Mouse (Mus musculus) CH12.LX (cell line): Measurements from ENCODE around the gene Nomo1. TPM values are rescaled to one million over a fixed set of nuclear protein-coding genes. Genes with fewer than 3 reads are reported as not detected.

Experiments used
- DNase-seq: peaks from one replicate; pipeline ENCODE4 v3.0.0-alpha.2; 2013; ENCODE audit errors: extremely low read depth
- H3K27ac ChIP-seq: 2 replicates; pipeline ENCODE4 v1.5.1; 2012; ENCODE audit warnings: low read depth, mild to moderate bottlenecking, control low read depth, moderate library complexity; ENCODE audit not compliant: insufficient read depth
- H3K27me3 ChIP-seq: replicated peaks from 2 replicates; pipeline ENCODE3; 2012; ENCODE audit warnings: inconsistent platforms
- H3K36me3 ChIP-seq, 2 experiments: replicated peaks in 1 of 2; 2 replicates each; pipeline versions ENCODE3 to v1.6.1; 2012; ENCODE audit warnings: inconsistent platforms in 1 of 2, low read length in 1 of 2, mild to moderate bottlenecking in 1 of 2, mixed read lengths in 1 of 2, moderate library complexity in 1 of 2; ENCODE audit not compliant: control insufficient read depth in 1 of 2, insufficient read depth in 1 of 2
- H3K4me1 ChIP-seq, 2 experiments: 2 replicates each; pipeline ENCODE4 v1.6.1; 2012; ENCODE audit warnings: inconsistent platforms in 1 of 2, moderate library complexity in 1 of 2; ENCODE audit not compliant: insufficient read depth in 2 of 2, control insufficient read depth in 1 of 2
- H3K4me2 ChIP-seq: 2 replicates; pipeline ENCODE4 v1.6.1; 2012; ENCODE audit warnings: low read depth, mild to moderate bottlenecking, control low read depth; ENCODE audit not compliant: poor library complexity, insufficient read depth, severe bottlenecking
- H3K4me3 ChIP-seq, 3 experiments: fragments of 150-350 bp in 1 of 3; sonication (generic) in 1 of 3; replicated peaks in 1 of 3; 2 replicates each; pipeline versions ENCODE3 to v1.5.1; 2011 to 2012; ENCODE audit warnings: low read depth in 2 of 3, low read length in 2 of 3, mild to moderate bottlenecking in 2 of 3, moderate library complexity in 2 of 3, control low read depth in 1 of 3, improper control_type of control experiment in 1 of 3, inconsistent platforms in 1 of 3, mixed read lengths in 1 of 3; ENCODE audit not compliant: poor library complexity in 1 of 3
- H3K79me2 ChIP-seq: replicated peaks from 2 replicates; pipeline ENCODE4 v1.6.1; 2012; ENCODE audit warnings: mild to moderate bottlenecking, moderate library complexity; ENCODE audit not compliant: control insufficient read depth, poor library complexity, insufficient read depth, severe bottlenecking; ENCODE audit errors: extremely low read depth
- H3K9ac ChIP-seq: 2 replicates; pipeline ENCODE4 v1.6.1; 2012; ENCODE audit warnings: low read depth, mild to moderate bottlenecking, control low read depth, moderate library complexity; ENCODE audit not compliant: insufficient read depth
- H3K9me3 ChIP-seq: replicated peaks from 2 replicates; pipeline ENCODE3; 2012; ENCODE audit warnings: low read length, inconsistent platforms, mixed read lengths
- E2F4 ChIP-seq: IDR thresholded peaks from 2 replicates; pipeline ENCODE4 v1.6.1; 2011; ENCODE audit warnings: low read depth, low read length, improper control_type of control experiment; ENCODE audit not compliant: insufficient replicate concordance
- EP300 ChIP-seq: IDR thresholded peaks from 2 replicates; pipeline ENCODE4 v1.6.1; 2011; ENCODE audit warnings: low read length, improper control_type of control experiment
- GABPA ChIP-seq: IDR thresholded peaks from 2 replicates; pipeline ENCODE4 v1.6.1; 2012; ENCODE audit warnings: low read depth, low read length, improper control_type of control experiment, inconsistent platforms; ENCODE audit not compliant: insufficient replicate concordance
- HCFC1 ChIP-seq: IDR thresholded peaks from 2 replicates; pipeline ENCODE4 v1.6.1; 2012; ENCODE audit warnings: low read depth, mild to moderate bottlenecking, inconsistent platforms, low read length, improper control_type of control experiment
- IRF4 ChIP-seq: IDR thresholded peaks from 2 replicates; pipeline ENCODE4 v1.6.1; 2014; ENCODE audit warnings: low read depth, mild to moderate bottlenecking, inconsistent platforms, low read length, improper control_type of control experiment
- JUN ChIP-seq: IDR thresholded peaks from 2 replicates; pipeline ENCODE4 v1.6.1; 2011; ENCODE audit warnings: low read depth, mild to moderate bottlenecking, low read length, improper control_type of control experiment, moderate library complexity; ENCODE audit not compliant: insufficient read depth
- MAX ChIP-seq: IDR thresholded peaks from 2 replicates; pipeline ENCODE4 v1.6.1; 2011; ENCODE audit warnings: low read length, improper control_type of control experiment
- MAZ ChIP-seq: IDR thresholded peaks from 2 replicates; pipeline ENCODE4 v1.6.1; 2012; ENCODE audit warnings: low read depth, mild to moderate bottlenecking, inconsistent platforms, low read length, improper control_type of control experiment, moderate library complexity
- MXI1 ChIP-seq: IDR thresholded peaks from 2 replicates; pipeline ENCODE4 v1.6.1; 2011; ENCODE audit warnings: mild to moderate bottlenecking, low read depth, low read length, improper control_type of control experiment
- NELFE ChIP-seq: IDR thresholded peaks from 2 replicates; pipeline ENCODE4 v1.6.1; 2011; ENCODE audit warnings: low read depth, low read length, improper control_type of control experiment
- NRF1 ChIP-seq: IDR thresholded peaks from 2 replicates; pipeline ENCODE4 v1.6.1; 2014; ENCODE audit warnings: low read depth, mild to moderate bottlenecking, inconsistent platforms, low read length, improper control_type of control experiment, moderate library complexity
- POLR2A ChIP-seq: IDR thresholded peaks from 2 replicates; pipeline ENCODE4 v1.6.1; 2011; ENCODE audit warnings: low read depth, mild to moderate bottlenecking, improper control_type of control experiment, low read length
- RAD21 ChIP-seq: IDR thresholded peaks from 2 replicates; pipeline ENCODE4 v1.6.1; 2011; ENCODE audit warnings: low read depth, mild to moderate bottlenecking, low read length, improper control_type of control experiment, moderate library complexity
- RCOR1 ChIP-seq: conservative IDR thresholded peaks from 2 replicates; pipeline ENCODE4 v1.6.1; 2012; ENCODE audit warnings: low read depth, mild to moderate bottlenecking, inconsistent platforms, low read length, improper control_type of control experiment
- TBP ChIP-seq: conservative IDR thresholded peaks from 2 replicates; pipeline ENCODE4 v1.6.1; 2011; ENCODE audit warnings: low read depth, low read length, improper control_type of control experiment
- UBTF ChIP-seq: IDR thresholded peaks from 2 replicates; pipeline ENCODE4 v1.6.1; 2012; ENCODE audit warnings: low read depth, mild to moderate bottlenecking, inconsistent platforms, low read length, improper control_type of control experiment, moderate library complexity
- USF1 ChIP-seq: IDR thresholded peaks from 2 replicates; pipeline ENCODE4 v1.6.1; 2014; ENCODE audit warnings: low read depth, mild to moderate bottlenecking, inconsistent platforms, low read length, improper control_type of control experiment
- USF2 ChIP-seq: conservative IDR thresholded peaks from 2 replicates; pipeline ENCODE4 v1.6.1; 2011; ENCODE audit warnings: low read depth, low read length, improper control_type of control experiment
- ZC3H11A ChIP-seq: IDR thresholded peaks from 2 replicates; pipeline ENCODE4 v1.6.1; 2012; ENCODE audit warnings: low read depth, mild to moderate bottlenecking, inconsistent platforms, low read length, improper control_type of control experiment
- ZMIZ1 ChIP-seq: IDR thresholded peaks from 2 replicates; pipeline ENCODE4 v1.6.1; 2012; ENCODE audit warnings: low read depth, mild to moderate bottlenecking, inconsistent platforms, low read length, improper control_type of control experiment
- ZNF384 ChIP-seq: IDR thresholded peaks from 2 replicates; pipeline ENCODE4 v1.6.1; 2012; ENCODE audit warnings: low read depth, low read length, improper control_type of control experiment, inconsistent platforms
- dilution Hi-C: fragments of 300-500 bp; cut with MboI; formaldehyde crosslinking; loops from 2 replicates; pipeline ENCODE4 v1.14.3; 2020; ENCODE audit warnings: low sequenced_read_pairs; ENCODE audit not compliant: extremely low pct_unique_long_range_greater_than_20kb, extremely low pct_ligation_motif_present
- in situ Hi-C: fragments of 300-500 bp; cut with MboI; formaldehyde crosslinking; loops from 3 replicates; pipeline ENCODE4 v1.14.3; 2019; ENCODE audit warnings: low sequenced_read_pairs, low pct_ligation_motif_present, low pct_unique_long_range_greater_than_20kb, mixed read lengths
- polyA plus RNA-seq: library from polyadenylated mRNA; unstranded; fragments of >175 nt; gene quantifications from 2 replicates; pipeline ENCODE4 v1.2.1, GENCODE M21; 2012; ENCODE audit warnings: low read depth; ENCODE audit not compliant: insufficient read length
- total RNA-seq, 2 experiments: library from RNA; depleted of rRNA; stranded (reverse); fragments of 300-350 nt in 1 of 2; fragments of >200 nt in 1 of 2; gene quantifications; 2 replicates each; pipeline ENCODE4 v1.2.3; 2012 to 2014

The Nomo1 gene
- total and polyA plus RNA-seq, 3 experiments, result 41.9 to 103 (median 89.6) TPM

DNA sequence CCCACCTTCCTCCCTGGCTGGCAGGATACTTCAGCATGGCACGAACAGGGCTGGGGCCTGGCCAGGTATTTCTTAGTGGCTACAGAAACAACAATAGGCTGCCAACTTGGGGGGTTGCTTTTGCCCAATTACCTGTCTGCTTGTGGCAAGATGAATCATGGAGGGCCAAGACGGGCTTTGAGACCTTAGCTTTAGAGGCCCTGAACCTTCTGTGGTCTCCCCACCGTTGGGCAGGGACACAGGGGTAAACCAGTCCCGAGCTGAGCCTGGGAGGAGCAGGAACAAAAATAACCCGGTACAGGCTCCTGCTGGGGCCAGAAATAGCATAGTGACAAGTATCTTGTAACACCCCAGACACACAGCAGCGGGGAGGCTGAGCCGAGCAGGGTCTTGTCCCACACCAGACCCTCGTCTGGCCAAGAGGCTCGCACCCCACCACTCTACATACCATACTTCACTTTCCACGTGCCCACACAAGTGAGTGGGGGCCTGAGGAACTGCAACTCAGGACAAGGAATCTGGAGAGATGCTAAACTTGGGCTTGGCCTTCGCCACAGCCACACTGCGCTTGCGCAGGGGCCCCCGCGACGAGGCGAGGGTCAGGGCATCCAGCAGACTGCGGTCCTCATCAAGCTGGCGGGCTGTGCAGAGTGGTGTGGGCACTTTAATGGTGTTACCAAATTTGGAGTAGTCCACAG, 64.9 kb downstream of the Nomo1 start:
- Histone ChIP-seq H3K36me3 (no peaks in the 10 kb centered on the region), H3K79me2 (no peaks in the 10 kb centered on the region), H3K4me1 (no peaks in the 10 kb centered on the region), H3K9me3 (no peaks in the 10 kb centered on the region), H3K4me3 (no peak overlapping the region), H3K27me3 (peaks cover 81% of the 10 kb centered on the region), H3K27ac (no peak overlapping the region), H3K4me2 (no peak overlapping the region), H3K9ac (no peak overlapping the region)
- dilution Hi-C loops (no loop called here), in situ Hi-C loops (loop anchor here (5.0 kb wide), 1 partner anchor 104 kb away; no protein-coding TSS in a partner anchor)
- TF ChIP-seq RCOR1, result no peak
- TF ChIP-seq USF1, result no peak
- TF ChIP-seq GABPA, result no peak
- no peak for TF ChIP-seq POLR2A
- TF ChIP-seq ZC3H11A, result no peak
- TF ChIP-seq MAX, result no peak
- no peak for TF ChIP-seq ZMIZ1
- no peak for TF ChIP-seq HCFC1
- TF ChIP-seq UBTF, result no peak
- TF ChIP-seq JUN, result no peak
- no peak for TF ChIP-seq TBP
- DNase-seq, result no peak

DNA sequence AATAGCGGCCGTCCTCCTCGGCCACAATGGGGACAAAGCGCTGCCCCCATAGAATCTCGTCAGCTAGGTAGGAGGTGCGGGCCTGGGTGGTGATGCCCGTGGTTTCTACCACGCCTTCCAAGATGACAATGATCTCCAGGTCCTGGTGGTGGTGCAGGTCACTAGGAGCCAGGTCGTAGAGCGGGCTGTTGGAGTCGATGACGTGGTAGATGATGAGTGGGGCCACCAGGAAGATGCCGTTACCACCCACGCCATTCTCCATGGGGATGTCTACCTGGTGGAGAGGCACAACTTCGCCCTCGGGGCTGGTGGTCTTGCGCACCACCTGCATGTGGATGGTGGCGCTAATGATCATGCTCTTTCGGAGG, 65.4 kb downstream of the Nomo1 start:
- DNase-seq, result no peak
- Histone ChIP-seq H3K27ac (no peak overlapping the region), H3K9me3 (no peaks in the 10 kb centered on the region), H3K4me2 (no peak overlapping the region), H3K9ac (no peak overlapping the region), H3K27me3 (peaks cover 82% of the 10 kb centered on the region), H3K36me3 (no peaks in the 10 kb centered on the region), H3K79me2 (no peaks in the 10 kb centered on the region), H3K4me1 (no peaks in the 10 kb centered on the region), H3K4me3 (no peak overlapping the region)
- TF ChIP-seq MAZ, result no peak
- TF ChIP-seq RAD21, result no peak
- TF ChIP-seq MXI1, result no peak
- no peak for TF ChIP-seq USF2
- TF ChIP-seq IRF4, result no peak
- no peak for TF ChIP-seq NRF1
- no peak for TF ChIP-seq ZNF384
- TF ChIP-seq E2F4, result no peak
- no peak for TF ChIP-seq NELFE
- no peak for TF ChIP-seq EP300
- in situ Hi-C loops (loop anchor here (5.0 kb wide), 1 partner anchor 103 kb away; no protein-coding TSS in a partner anchor), dilution Hi-C loops (no loop called here)
